Mouse (Mus musculus) monocyte, adult 5-6 weeks (primary cell): ENCODE data around the gene Zfp341. TPM values are rescaled to one million over a fixed set of nuclear protein-coding genes. Genes with fewer than 3 reads are reported as not detected.

ENCODE experiments used
- ATAC-seq: fragments of 153-309, 156-312 bp; replicated peaks from 2 replicates; pipeline ENCODE4 v1.8.0; 2017; ENCODE audit warnings: mild to moderate bottlenecking; ENCODE audit not compliant: low TSS enrichment, insufficient number of reproducible peaks, severe bottlenecking, poor library complexity, low FRiP score
- total RNA-seq: library from RNA; stranded (forward); fragments of 200-1000, 200-491, 200-594 nt; gene quantifications from 3 replicates; pipeline ENCODE4 v1.2.3, GENCODE M21; 2017

Zfp341 gene
- total RNA-seq = 2.5 to 3.2 TPM (median 2.8 TPM) in 3 replicates

DNA sequence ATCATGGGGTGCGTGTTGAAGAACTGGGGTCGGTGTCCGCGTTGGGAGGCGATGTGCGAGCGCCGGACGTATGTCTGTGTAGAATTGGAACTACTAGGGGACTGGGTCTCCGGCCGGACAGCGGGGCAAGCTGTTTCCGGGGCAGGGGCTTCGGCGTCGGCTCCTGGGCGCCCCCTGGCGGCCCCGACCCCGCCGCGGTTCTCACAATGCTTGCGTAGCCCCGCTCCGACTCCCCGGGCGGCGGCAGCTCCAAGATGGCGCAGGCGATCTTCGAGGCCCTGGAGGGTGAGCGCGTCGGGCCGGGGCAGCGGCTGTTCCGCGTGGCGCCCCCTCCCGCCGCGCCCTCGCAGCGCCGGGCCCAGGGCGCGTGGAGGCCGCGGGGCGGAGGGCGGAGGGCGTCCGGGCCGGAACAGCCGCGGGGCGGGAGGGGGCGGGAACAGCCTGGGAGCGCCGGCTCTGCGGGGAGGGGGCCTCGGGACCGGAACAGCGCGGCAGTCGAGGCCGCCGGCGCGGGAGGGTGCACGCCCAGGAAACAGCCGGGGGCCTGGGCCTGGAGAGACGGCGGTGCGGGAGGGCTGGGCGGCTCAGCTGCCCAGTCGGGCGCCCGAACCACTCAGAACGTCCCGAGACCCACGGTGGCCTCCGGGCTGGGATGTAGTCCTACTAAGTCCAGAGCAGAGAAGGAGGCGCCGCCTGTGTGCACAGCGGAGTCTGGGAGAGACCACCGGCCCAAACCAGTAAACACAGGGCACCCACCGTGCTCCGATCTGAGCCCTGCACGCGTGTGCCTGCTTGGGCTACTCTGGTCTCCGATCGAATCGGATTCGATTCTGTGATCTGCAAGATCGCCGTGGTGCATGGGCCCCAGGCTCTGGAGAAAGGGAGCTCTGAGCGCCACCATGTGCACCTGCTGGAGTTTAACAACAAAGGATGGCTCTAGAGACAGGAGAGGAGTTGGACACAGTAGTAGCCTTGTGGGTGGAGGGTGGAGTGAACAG lies at the start of gene Zfp341, which contains the start of gene 4930519P11Rik:
Gene Zfp341 (plus strand): TSS at position 180 of the 998 bp plus-strand sequence.
Gene 4930519P11Rik (minus strand): TSS at position 320 of the 998 bp plus-strand sequence.
- ATAC-seq = peak; percentile 84

DNA sequence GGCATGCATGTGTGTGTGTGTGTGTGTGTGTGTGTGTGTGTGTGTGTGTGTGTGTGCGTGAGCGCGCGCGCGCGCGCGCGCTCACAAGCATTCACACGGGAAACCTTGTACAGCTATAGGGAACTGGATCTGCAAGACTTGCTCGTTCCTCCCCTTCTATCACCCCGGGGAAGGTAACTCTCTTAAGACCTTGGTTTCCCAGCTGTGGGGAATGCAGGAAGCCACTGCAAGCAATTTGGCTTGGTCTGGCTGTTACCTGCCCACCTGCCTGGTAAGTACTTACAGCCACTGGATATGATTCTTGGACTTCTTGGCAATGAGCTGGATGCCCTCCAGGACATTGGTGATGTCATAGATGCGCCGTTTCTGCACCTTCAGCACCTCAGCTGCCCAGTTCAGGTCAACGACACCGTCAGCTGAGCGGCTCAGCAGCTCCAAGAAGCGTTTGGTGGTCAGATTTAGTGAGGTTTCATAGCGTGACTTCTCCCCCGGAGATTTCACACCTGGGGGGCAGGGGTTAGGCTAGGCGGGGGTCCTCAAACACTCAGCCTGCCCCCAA lies 49.4 kb upstream of the Zfp341 start:
- no peak for ATAC-seq

DNA sequence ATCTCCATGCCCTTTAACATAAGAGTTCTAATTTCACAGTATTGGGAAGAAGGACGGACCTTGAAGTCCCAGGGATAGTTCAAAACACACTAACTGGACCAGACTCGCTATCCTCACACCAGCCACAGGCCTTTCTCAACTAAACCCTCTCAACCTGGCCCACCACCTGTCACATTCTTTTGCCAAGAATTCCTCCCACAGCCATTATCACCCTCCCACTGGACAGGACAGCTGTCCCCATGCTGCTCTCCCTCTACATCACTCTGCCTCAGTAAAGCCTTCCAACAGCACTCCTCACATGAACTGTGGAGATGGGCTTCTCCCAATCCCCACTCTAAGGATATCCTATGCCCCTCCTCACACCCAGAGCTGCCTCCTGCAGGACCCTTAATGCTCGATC lies 47.5 kb upstream of the Zfp341 start:
- ATAC-seq = no peak

DNA sequence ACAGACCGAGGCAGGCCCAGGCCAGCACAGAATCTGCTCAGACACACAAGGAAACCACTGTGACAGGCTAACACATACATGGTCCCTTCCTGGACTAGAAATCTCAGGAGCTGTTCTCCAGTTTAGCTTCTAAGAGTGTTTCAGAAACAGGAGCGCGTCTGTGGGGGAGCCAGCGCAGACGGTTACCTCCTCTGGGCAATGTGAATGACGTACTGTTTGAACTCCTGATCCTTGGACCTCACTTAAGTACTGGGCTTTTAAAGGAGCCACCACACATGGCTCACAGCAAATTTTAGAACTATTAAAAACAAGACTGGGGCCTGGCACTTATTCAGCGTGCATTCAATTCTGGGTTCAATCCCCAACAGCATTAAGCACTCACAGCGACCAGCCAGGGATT lies 46.5 kb upstream of the Zfp341 start:
- no peak for ATAC-seq

DNA sequence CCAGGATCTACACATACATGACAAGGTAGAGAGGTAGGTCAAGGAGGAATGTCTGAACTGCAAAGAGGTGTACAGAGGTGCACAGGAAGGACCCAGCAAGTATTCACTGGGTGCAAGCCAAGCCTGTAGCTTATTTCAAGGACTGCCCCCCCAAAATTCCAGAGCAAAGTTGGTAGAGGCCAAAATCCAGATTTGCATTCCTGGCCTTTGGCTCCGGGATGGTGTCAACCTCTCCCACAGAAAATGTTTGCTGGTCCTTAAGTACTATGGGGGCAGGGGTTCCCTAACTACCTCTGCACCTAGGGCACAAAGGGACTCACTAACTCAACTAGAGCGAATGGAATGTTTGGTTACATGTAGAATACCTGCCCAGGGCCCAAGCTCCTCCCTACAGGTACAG lies 45.3 kb upstream of the Zfp341 start:
- ATAC-seq = no peak

DNA sequence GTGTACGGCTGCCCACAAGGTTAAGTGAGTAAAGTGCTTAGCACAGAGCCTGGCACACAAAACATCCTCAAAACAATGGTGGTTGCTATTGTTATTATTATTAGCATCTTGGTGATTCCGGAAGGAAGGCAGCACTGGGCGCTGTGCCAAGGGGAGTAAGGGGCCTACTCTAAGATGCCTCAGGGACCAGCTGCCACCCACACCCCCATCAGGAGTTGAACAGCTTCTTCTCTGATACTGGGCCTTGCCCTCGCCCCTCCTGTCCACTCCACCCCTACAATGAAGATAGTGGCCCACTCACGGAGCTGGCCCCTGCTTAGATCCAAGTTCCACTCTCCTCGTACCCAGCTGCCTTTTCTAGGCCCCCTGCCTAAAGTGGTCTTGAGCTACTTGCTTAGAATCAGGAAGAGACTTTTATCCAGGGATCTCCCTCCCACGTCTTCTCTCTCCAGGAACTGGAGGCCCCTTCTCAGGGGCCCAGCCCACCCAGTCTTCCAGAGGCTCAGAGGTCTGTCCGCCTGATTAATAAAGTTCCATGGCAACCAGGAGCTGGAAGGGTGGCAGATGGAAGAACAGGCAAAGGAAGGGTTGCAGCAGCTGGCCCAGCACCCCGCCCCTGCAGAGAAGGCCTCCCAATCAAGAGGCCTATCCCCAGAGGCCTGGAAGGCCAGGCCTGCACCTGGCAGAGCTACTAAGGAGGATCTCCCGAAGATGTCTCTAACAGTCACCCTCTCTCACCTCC lies 44.6 kb upstream of the Zfp341 start:
- no peak for ATAC-seq

DNA sequence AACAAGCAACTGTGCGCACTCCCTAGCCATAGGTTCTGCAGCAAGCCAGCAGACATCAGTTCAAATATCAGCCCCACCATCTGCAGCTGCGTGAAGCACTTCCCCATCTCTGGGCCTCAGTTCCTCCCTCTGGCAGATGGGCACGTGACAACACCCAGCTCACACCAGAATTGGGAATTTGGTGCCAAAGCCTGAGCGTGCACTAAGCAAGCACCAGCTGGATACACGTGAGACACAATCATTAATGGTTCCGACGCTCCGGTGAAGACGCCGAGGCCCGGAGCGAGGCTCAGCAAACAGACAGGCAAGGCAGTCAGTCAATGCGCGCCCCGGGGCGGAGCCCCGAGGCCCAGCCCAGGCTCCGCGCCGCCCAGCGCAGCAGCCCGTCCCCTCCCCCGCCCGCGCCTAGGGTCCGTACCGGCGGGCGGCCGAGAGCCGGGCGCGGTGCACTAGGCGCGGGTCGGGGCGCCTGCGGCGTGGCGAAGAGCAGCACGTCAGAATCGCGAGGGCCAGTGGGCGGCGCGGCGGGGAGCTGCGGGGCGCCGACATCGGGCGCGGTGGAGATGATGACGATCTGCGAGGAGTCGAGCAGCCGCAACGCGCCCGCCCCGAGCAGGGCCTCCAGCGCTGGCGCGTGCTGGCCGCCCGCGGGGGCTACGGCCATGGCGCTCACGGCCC lies 43.9 kb upstream of the Zfp341 start:
- peak; percentile 61 for ATAC-seq

DNA sequence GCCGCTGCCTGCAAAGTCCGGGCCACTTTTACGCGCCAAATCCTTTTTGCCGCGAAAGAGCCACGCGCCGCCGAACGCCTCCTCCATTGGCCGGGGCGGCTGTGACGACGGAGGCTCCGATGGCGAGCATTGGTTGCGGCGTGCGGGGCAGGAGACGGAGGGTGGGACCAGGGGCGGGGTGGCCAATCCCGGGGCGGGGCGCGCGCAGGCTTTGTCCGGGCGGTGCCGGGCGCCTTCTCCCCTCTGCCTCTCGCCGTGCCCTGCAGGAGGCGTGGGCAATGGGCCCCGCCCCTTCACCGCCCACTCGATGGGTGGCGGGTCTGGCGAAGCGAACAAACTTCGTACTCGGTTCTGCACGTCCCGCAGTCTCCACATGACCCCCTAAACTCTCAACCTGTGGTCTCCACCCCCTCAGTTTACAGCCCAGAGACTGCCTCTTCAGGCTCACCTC lies 43.2 kb upstream of the Zfp341 start, which contains the start of gene E2f1:
Gene E2f1 (minus strand): TSS at position 57 of the 451 bp plus-strand sequence.
- peak; percentile 88 for ATAC-seq

DNA sequence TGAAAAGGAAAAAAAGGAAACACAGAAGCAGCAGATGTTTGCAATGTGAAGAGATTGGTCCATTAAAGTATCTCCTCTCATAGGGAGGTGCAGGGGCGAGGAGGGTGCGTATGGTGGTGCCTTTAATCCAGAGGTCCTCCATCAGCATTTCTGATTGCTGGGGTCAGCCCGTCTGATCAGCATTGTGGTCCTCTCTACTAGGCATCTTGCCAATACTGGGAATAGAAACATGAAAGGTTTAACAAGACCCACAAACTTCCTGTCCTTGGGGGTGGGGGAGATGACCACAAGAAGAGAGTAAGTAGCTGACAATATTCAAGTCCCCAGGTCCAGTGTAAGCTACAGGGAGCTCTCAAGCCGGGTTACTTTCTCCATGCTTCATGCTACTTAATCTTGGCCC lies 42.4 kb upstream of the Zfp341 start:
- ATAC-seq = no peak

DNA sequence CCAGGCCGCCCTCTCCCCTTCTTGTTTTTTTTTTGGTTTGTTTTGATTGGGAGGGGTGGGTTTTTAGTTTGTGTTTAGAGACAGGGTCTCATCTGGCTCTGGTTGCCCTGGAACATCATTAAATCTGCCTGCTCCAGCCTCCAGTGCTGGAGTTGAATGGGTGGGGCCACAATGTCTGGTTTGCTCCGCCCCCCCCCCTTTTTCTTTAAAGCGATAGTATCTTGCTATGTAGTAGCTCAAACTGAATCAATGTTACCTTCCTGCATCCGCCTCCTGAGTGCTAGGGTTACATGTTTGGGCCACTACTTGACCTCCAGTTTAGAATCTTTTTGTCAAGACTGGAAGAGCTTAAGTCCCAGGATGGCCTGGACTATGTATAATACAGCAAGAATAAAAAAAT lies 41.8 kb upstream of the Zfp341 start:
- no peak for ATAC-seq

DNA sequence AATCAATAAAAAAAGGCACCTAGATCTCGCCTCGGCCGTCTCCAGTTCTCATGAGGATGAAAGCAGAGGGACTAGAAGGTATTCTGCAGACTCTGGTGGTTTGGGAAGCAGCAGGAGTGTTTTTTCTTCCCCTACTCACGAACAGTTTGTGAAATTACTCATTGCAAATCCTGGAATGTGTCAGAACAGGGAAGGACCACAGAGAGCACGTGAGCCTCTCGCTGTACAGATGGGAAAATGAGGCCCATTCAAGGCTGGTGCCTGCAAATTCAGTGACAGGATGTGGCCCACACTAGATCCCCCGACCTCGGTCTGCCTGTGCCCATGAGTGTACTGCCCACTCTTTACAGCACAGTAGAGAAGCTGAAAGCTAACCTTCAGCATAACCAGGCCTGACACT lies 41.1 kb upstream of the Zfp341 start:
- no peak for ATAC-seq

DNA sequence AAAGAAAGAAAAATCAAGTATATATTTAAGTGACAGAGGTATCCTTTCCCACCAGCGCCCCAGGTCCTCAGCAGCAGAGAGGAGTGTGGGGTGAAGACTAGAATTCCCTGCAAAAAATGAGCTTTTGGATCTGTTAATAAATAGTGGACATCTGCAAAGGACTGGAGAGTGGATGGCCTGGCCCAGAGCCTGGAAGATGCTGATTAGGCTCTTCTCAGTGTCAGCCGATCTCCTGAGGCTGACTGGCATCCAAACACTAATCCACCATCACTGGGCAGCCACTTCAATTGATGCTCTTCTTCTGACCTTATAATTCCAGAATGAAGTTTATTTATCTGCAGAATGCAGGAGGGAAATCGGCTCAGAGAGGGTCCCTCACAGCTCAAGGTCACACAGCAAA lies 40.1 kb upstream of the Zfp341 start:
- ATAC-seq = no peak

DNA sequence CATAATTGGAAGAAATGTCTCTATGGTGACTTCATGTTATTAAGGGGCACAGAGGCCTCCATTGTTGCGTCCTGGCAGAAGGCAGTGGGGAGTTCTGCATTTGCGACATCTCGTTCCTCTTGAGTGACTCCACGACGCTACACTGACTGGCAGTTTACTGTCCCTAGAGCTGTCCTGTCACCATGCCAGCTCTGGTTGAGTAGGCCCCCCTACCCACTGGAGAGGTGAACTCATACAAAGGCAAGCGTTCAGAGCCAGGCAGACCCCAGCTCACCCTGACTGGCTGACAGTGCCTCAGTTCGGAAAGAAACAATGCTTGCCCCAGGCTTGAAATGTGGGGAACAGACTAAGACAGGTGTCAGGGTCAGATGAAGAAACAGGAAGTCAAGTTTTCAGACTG lies 38.8 kb upstream of the Zfp341 start:
- peak; percentile 38; the same call in 1 of the 2 replicates for ATAC-seq

DNA sequence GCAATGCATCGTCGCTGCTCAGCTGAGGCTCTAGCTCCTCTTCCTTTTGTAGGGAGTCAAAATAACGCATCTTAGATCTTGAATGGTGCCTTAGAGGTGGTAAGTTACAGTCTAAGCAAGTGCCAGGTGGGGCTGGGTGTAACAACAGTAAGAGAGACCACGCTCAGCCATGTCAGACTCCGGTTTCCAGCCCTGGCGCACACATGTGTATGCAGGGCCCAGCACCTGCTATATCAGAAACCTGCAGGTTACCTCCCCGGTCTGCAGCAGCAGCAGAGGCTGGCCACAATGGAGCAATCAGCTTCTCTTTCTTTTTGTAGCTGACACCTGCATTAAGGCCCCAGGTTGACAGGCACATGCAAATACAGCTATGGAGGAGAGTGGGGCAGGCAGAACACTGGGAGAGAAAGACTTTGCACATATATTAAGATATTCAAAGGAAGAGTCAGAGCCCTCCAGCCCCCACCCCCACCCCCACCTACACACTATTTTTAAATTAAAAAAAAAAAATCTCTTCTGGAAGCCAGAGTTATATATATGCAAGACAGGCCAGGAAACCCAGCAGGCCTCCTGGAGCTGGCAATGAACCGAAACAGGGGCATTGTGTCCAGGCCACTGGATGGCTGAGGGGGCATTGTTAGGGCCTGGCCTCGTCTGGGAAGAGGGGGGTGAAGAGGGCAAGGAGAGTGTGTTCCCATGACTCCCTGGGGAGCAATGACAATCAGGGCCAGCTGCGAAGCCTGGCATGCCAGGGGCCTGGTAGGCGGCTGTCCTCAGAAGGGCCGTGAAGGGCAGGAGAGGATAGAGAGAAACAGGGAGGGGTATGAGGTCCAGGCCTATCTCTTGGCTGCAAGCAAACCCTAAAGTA lies 36.0 kb upstream of the Zfp341 start:
- no peak for ATAC-seq

DNA sequence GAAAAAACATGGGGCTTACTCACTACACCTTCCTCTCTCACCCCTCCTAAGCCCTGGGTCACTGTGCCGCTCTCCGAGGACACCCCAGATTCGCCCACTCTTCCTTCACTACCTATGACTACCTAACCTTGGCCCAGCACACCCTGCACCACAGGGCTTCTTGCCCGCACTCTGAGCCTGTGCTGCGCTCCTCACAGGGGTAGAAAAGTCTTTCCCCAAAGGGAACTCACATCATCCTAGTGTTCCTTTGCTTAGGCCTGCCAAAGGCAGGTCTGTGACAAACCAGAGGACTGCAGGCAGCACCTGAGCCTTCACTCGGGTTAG lies 35.4 kb upstream of the Zfp341 start:
- ATAC-seq = no peak

DNA sequence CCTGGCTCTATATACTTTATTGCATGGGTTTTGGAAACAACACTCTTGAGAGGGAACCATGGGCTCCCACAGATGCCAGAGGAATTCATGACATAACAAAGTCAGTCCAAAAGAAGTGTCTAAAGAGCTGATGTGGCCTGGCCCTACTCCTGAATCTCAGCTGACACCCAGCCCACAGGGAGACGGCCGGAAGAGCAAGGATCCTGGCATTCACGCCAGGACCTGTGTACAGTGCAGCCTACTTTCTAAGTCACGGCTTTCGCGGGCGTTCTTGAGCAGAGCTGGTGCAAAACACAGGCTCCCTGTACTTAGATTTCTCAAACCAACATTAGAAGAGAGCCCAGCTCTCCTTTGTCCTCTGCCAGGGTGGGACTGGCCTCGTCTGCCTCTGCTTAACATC lies 32.5 kb upstream of the Zfp341 start:
- no peak for ATAC-seq

DNA sequence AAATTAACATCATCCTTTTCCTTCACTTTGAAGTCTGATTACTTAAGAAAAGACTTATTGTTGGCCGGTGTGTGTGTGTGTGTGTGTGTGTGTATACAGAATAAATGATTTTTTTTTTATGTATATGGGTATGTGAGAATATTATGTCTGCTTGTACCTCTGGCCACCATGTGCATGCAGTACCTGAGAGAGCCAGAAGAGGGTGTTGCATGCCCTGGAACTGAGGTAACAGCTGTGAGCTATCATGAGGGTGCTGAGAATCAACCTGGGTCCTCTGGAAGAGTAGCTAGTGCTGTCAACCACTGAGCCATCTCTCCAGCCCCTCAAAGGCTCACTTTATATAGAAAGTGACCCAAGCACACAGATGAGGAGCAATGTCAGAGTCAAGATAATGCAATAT lies 31.7 kb upstream of the Zfp341 start:
- no peak for ATAC-seq
